Mouse (Mus musculus) limb, embryonic 14.5 days (tissue): ENCODE data around the gene Dbx1. TPM values are rescaled to one million over a fixed set of nuclear protein-coding genes. Genes with fewer than 3 reads are reported as not detected.
A peak's percentile ranks its signal among the peaks of the same experiment; 100 is the strongest.

ENCODE experiments used
- ATAC-seq: fragments of 200-750 bp; cut with Nextera tagmentation; 2 replicates; pipeline ENCODE4 v1.8.0; 2017; ENCODE audit warnings: low read depth, moderate number of reproducible peaks, moderate TSS enrichment; ENCODE audit not compliant: low FRiP score
- DNase-seq: peaks from one replicate; pipeline ENCODE4 v3.0.0-alpha.2; 2015; ENCODE audit warnings: low spot score
- H3K27ac ChIP-seq: fragments of 300-500 bp; sonication (generic); replicated peaks from 2 replicates; pipeline ENCODE4 v1.5.1; 2014; ENCODE audit warnings: low read depth, mild to moderate bottlenecking, low read length, moderate library complexity, mixed read lengths
- H3K27me3 ChIP-seq: fragments of 300-500 bp; sonication (generic); 2 replicates; pipeline ENCODE4 v1.6.1; 2014; ENCODE audit warnings: low read length, mixed read lengths; ENCODE audit not compliant: control insufficient read depth, insufficient read depth
- H3K36me3 ChIP-seq: fragments of 300-500 bp; sonication (generic); 2 replicates; pipeline ENCODE4 v1.6.1; 2014; ENCODE audit warnings: mild to moderate bottlenecking, low read length, moderate library complexity, mixed read lengths; ENCODE audit not compliant: control insufficient read depth, insufficient read depth
- H3K4me1 ChIP-seq: fragments of 300-500 bp; sonication (generic); 2 replicates; pipeline ENCODE4 v1.6.1; 2014; ENCODE audit warnings: antibody characterized with exemption, low read length, mixed read lengths; ENCODE audit not compliant: control insufficient read depth, insufficient read depth
- H3K4me2 ChIP-seq: fragments of 300-500 bp; sonication (generic); replicated peaks from 2 replicates; pipeline ENCODE4 v1.6.1; 2014; ENCODE audit warnings: low read depth, mild to moderate bottlenecking, low read length, moderate library complexity; ENCODE audit not compliant: severe bottlenecking
- H3K4me3 ChIP-seq: fragments of 300-500 bp; sonication (generic); replicated peaks from 2 replicates; pipeline ENCODE4 v1.5.1; 2014; ENCODE audit warnings: low read length
- H3K9ac ChIP-seq: fragments of 300-500 bp; sonication (generic); 2 replicates; pipeline ENCODE4 v1.6.1; 2014; ENCODE audit warnings: mild to moderate bottlenecking, low read depth, low read length, moderate library complexity; ENCODE audit not compliant: severe bottlenecking
- H3K9me3 ChIP-seq: fragments of 300-500 bp; sonication (generic); 2 replicates; pipeline ENCODE4 v1.6.1; 2016; ENCODE audit warnings: low read length; ENCODE audit not compliant: control insufficient read depth
- POLR2A ChIP-seq: fragments of 200-500 bp; IDR thresholded peaks from 2 replicates; pipeline ENCODE4 v1.8.0; 2012; ENCODE audit warnings: inconsistent platforms, mild to moderate bottlenecking, moderate library complexity, borderline replicate concordance; ENCODE audit not compliant: insufficient read depth, insufficient read length; ENCODE audit errors: extremely low read depth
- WGBS: fragments of 180-500 bp; shearing (Covaris S2); extraction: QIAGEN DNeasy Blood & Tissue Kit; methylation state at CpG from one replicate; pipeline ENCODE4 v1.1.7; 2014; 5-methylcytosine and 5-hydroxymethylcytosine counted together
- polyA plus RNA-seq, 2 experiments: library from polyadenylated mRNA; depleted of rRNA in 1 of 2; stranded (reverse) in 1 of 2; unstranded in 1 of 2; fragments of >200 nt; fragmentation: Nextera tagmentation in 1 of 2; extraction: Ambion mirVana in 1 of 2; gene quantifications; 2 replicates each; pipeline versions ENCODE4 v1.2.1 to v1.2.3; 2012 to 2014

Gene Dbx1
- 3.4 and 4.0 TPM in 2 replicates for polyA plus RNA-seq (2012; rRNA removed)
- polyA plus RNA-seq (2014; fragmentation: Nextera tagmentation; extraction: Ambion mirVana), result 2.2 and 4.3 TPM in 2 replicates

- H3K9me3 ChIP-seq, result no peaks in the 10 kb centered on the region
- no peaks in the 10 kb centered on the region for H3K36me3 ChIP-seq
- H3K4me2 ChIP-seq, result no peak within 1 kb of the TSS
- H3K4me3 ChIP-seq, result peak within 1 kb of the TSS; percentile 14; the same call in 1 of the 2 replicates
- no peak for TF ChIP-seq POLR2A
- DNase-seq (no peak), ATAC-seq (no peak)
- H3K9ac ChIP-seq, result no peak within 1 kb of the TSS
- peaks cover 95% of the 10 kb centered on the region for H3K27me3 ChIP-seq
- 2% methylated on average over 33 of the region's 33 CpGs for WGBS
- peaks cover 9% of the 10 kb centered on the region; the same call in 1 of the 2 replicates for H3K4me1 ChIP-seq
- no peak within 1 kb of the TSS for H3K27ac ChIP-seq
Measured at GRCm38 (mm10) chr7:49636491-49637115, at the start of gene Dbx1. Gene Dbx1 (minus strand): TSS chr7:49636849.

DNA sequence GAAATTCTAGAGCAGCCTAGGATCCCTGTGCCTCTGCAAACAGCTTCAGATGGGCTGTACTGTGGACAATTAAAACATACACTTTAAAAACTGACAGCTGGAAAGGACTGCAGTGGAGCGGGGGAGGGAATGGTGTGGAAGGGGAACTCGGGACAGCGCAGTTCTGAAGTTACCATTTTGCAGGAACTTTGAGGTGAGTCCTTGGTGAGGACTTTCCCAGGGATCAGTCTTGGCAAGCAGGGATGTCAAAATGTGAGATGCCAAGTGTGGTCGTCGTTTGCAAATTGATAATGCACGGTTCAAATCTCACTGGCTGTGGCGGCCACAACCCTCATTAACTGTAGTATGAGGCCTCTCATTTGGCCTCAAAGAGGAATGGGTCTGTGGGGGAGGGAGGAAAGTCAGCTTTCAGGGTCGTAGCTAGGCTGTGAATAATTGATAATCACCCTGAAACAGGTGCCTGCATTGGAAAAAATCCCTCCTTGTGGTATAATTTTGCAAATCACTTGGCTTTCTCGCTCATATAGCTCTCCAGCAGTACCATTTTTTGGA is 42.3 kb upstream of the Dbx1 start:
- Histone ChIP-seq H3K4me3 (no peak overlapping the region), H3K27me3 (peaks cover 35% of the 10 kb centered on the region), H3K4me2 (no peak overlapping the region), H3K36me3 (no peaks in the 10 kb centered on the region), H3K9me3 (no peaks in the 10 kb centered on the region), H3K27ac (no peak overlapping the region), H3K9ac (no peak overlapping the region), H3K4me1 (no peaks in the 10 kb centered on the region)
- TF ChIP-seq POLR2A, result no peak
- ATAC-seq, result peak; percentile 83
- DNase-seq, result peak; percentile 36
- 4% methylated on average over 9 of the region's 9 CpGs for WGBS

DNA sequence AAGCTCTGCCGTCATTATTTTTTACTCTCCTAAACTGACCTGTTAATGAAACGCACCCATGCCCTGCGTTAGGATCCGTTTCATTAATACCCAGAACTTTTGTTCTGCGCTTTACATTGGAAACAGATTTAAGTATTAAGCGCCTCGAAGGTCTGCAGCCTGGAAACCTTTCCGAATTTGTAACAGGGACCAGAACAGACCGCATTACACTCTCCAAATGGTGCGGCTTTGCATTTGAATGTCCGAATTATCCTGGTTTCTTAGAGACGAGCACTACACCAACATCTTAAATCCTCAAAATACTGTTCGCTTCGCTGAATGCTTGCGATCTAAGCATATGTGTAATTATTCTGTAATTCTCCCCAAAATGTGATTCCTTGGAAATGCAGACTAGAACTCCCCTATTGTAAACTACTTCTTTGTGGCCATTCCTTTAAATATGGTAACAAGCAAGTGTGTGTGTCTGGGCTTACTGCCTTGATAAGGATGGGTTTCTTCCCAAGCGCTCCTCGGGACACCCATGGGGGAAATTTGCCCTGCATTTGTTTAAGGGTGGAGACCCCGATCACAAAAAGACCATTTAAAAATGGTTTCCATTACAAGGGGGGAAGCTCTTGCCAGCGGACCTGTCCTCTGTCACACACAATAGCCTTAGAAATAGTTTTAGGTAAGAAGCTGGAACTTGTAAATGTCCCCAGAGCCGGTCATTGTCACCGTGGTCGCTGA is 41.6 kb upstream of the Dbx1 start:
- ATAC-seq (no peak), DNase-seq (no peak)
- no peak for TF ChIP-seq POLR2A
- Histone ChIP-seq H3K36me3 (no peaks in the 10 kb centered on the region), H3K27me3 (peaks cover 35% of the 10 kb centered on the region), H3K4me1 (no peaks in the 10 kb centered on the region), H3K27ac (no peak overlapping the region), H3K4me3 (no peak overlapping the region), H3K9me3 (no peaks in the 10 kb centered on the region), H3K9ac (no peak overlapping the region), H3K4me2 (no peak overlapping the region)
- 3% methylated on average over 22 of the region's 22 CpGs for WGBS

DNA sequence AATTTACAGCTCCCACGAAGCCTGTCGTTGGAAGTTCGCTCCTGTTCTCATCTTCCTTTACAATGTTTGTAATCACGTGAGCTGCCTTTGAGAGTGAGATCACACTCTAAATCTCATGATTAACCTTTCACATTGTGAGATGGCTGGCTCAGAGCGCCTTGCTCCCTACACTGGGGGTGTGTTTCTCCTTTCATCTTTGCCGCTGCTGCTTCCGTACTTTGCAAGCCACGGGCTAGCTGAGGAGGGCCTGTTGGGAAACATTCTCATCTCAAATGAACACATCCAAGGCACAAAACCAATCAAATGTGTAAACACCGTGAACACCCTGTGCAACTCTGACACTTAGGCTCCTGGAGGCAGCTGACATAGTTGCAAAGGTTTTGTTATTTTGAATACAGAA is 40.5 kb upstream of the Dbx1 start:
- H3K4me3 ChIP-seq, result no peak overlapping the region
- no peak overlapping the region for H3K9ac ChIP-seq
- no peaks in the 10 kb centered on the region for H3K36me3 ChIP-seq
- H3K9me3 ChIP-seq, result no peaks in the 10 kb centered on the region
- H3K4me1 ChIP-seq, result no peaks in the 10 kb centered on the region
- H3K27ac ChIP-seq, result no peak overlapping the region
- no peak overlapping the region for H3K4me2 ChIP-seq
- DNase-seq, result no peak
- TF ChIP-seq POLR2A, result no peak
- H3K27me3 ChIP-seq, result peaks cover 32% of the 10 kb centered on the region
- no peak for ATAC-seq
- 2% methylated on average over 9 of the region's 9 CpGs for WGBS

- Histone ChIP-seq H3K27ac (no peak overlapping the region), H3K27me3 (peaks cover 30% of the 10 kb centered on the region), H3K4me2 (no peak overlapping the region), H3K36me3 (no peaks in the 10 kb centered on the region), H3K9ac (no peak overlapping the region), H3K9me3 (no peaks in the 10 kb centered on the region), H3K4me1 (no peaks in the 10 kb centered on the region), H3K4me3 (no peak overlapping the region)
- no peak for TF ChIP-seq POLR2A
- DNase-seq (no peak), ATAC-seq (no peak)
- WGBS, result 16% methylated on average over 5 of the region's 5 CpGs
Measured at GRCm38 (mm10) chr7:49676627-49677026, 40.0 kb upstream of the Dbx1 start.
